Mouse (Mus musculus): ENCODE measurements at regions not wholly inside any gene's neighbourhood (a gene's known extent, or its start where the extent isn't known, plus 50 kb on each side); places are given as distances from the start of the nearest gene placed in this dataset.
A peak's percentile ranks its signal among the peaks of the same experiment; 100 is the strongest.

GRCm38 (mm10) chr12:25926367-25926766 lies 488.7 kb downstream of the Rnf144a start:
- DNase-seq (ENCODE audit: extremely low spot score in 1 of 2, low spot score in 1 of 2): peak in 1 of 2 experiments; percentile 14

GRCm38 (mm10) chr12:25924526-25924925 lies 490.5 kb downstream of the Rnf144a start:
- DNase-seq (ENCODE audit: extremely low spot score in 1 of 2, low spot score in 1 of 2): peak in 1 of 2 experiments; percentile 14

GRCm38 (mm10) chr12:25923772-25924171 lies 491.3 kb downstream of the Rnf144a start:
- no peak for DNase-seq (ENCODE audit: extremely low spot score in 1 of 2, low spot score in 1 of 2)

GRCm38 (mm10) chr12:25905614-25906013 lies 509.4 kb downstream of the Rnf144a start:
- DNase-seq (ENCODE audit: extremely low spot score in 1 of 2, low spot score in 1 of 2): no peak

- DNase-seq (ENCODE audit: extremely low spot score in 1 of 2, low spot score in 1 of 2): no peak
These were observed 518.5 kb downstream of the Rnf144a start for GRCm38 (mm10) chr12:25896543-25896942.

GRCm38 (mm10) chr12:25895691-25896090 lies 519.4 kb downstream of the Rnf144a start:
- no peak for DNase-seq (ENCODE audit: extremely low spot score in 1 of 2, low spot score in 1 of 2)

- no peak for DNase-seq (ENCODE audit: extremely low spot score in 1 of 2, low spot score in 1 of 2)
These were observed 523.5 kb downstream of the Rnf144a start for GRCm38 (mm10) chr12:25891391-25892167.

GRCm38 (mm10) chr12:25890722-25891121 lies 524.3 kb downstream of the Rnf144a start:
- peak in 1 of 2 experiments; percentile 13 for DNase-seq (ENCODE audit: extremely low spot score in 1 of 2, low spot score in 1 of 2)

GRCm38 (mm10) chr12:25883771-25884171 lies 531.3 kb downstream of the Rnf144a start:
- DNase-seq (ENCODE audit: extremely low spot score in 1 of 2, low spot score in 1 of 2): peak in 1 of 2 experiments; percentile 31

GRCm38 (mm10) chr12:25871816-25872215 lies 543.2 kb downstream of the Rnf144a start:
- DNase-seq (ENCODE audit: extremely low spot score in 1 of 2, low spot score in 1 of 2): no peak

- DNase-seq (ENCODE audit: extremely low spot score in 1 of 2, low spot score in 1 of 2): peak; percentile 46 to 49
These were observed 544.0 kb downstream of the Rnf144a start for GRCm38 (mm10) chr12:25871001-25871461.

GRCm38 (mm10) chr12:25869846-25870245 lies 545.2 kb downstream of the Rnf144a start:
- DNase-seq (ENCODE audit: extremely low spot score in 1 of 2, low spot score in 1 of 2): no peak

GRCm38 (mm10) chr12:25865063-25865462 lies 550.0 kb downstream of the Rnf144a start:
- DNase-seq (ENCODE audit: extremely low spot score in 1 of 2, low spot score in 1 of 2): no peak

GRCm38 (mm10) chr12:25864113-25864852 lies 550.8 kb downstream of the Rnf144a start:
- DNase-seq (ENCODE audit: extremely low spot score in 1 of 2, low spot score in 1 of 2): peak in 1 of 2 experiments; percentile 70

GRCm38 (mm10) chr12:25861100-25861499 lies 554.0 kb downstream of the Rnf144a start:
- DNase-seq (ENCODE audit: extremely low spot score in 1 of 2, low spot score in 1 of 2): no peak

GRCm38 (mm10) chr12:25858397-25858796 lies 556.7 kb downstream of the Rnf144a start:
- no peak for DNase-seq (ENCODE audit: extremely low spot score in 1 of 2, low spot score in 1 of 2)

GRCm38 (mm10) chr12:25830057-25830456 lies 585.0 kb downstream of the Rnf144a start:
- no peak for DNase-seq (ENCODE audit: extremely low spot score in 1 of 2, low spot score in 1 of 2)

- DNase-seq (ENCODE audit: extremely low spot score in 1 of 2, low spot score in 1 of 2): no peak
These were observed 587.1 kb downstream of the Rnf144a start for GRCm38 (mm10) chr12:25827961-25828360.

GRCm38 (mm10) chr12:25826928-25827327 lies 588.1 kb downstream of the Rnf144a start:
- no peak for DNase-seq (ENCODE audit: extremely low spot score in 1 of 2, low spot score in 1 of 2)

GRCm38 (mm10) chr12:25826451-25826850 lies 588.6 kb downstream of the Rnf144a start:
- DNase-seq (ENCODE audit: extremely low spot score in 1 of 2, low spot score in 1 of 2): no peak

- no peak for DNase-seq (ENCODE audit: extremely low spot score in 1 of 2, low spot score in 1 of 2)
These were observed 598.8 kb downstream of the Rnf144a start for GRCm38 (mm10) chr12:25816248-25816647.

Measured in layer of hippocampus, postnatal 25 days (tissue).